Mouse (Mus musculus) bone marrow macrophage, adult 2 months (primary cell): ENCODE measurements around the gene Pmfbp1.

Source experiments
- CTCF ChIP-seq: IDR thresholded peaks from 2 replicates; pipeline ENCODE4 v1.5.1; 2012; ENCODE audit warnings: low read depth, mild to moderate bottlenecking, low read length, moderate library complexity
- POLR2A ChIP-seq: IDR thresholded peaks from 2 replicates; pipeline ENCODE4 v1.6.1; 2012; ENCODE audit warnings: mild to moderate bottlenecking, low read depth, low read length, borderline replicate concordance

DNA sequence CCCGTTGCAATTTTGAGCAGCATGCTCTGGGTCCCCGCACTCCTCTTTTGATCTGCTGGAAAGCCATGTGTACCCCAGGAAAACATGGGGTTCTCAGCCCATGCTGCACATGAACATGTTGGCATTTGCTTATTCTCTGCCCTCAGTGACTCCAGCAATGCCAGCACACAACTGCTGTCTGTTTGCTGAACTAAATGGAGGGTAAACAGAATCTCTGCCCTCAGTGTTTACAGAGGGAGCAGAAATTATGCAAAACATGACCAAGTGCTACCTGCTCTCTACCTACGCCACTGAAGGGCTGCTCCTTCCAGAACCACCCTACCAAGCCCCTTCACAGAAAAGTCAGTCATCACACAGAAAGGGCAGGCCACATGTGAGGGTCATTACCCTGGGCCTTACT, 91.0 kb downstream of the Pmfbp1 start:
- TF ChIP-seq POLR2A (no peak), CTCF (no peak)
